Mouse (Mus musculus) bone marrow macrophage, adult 2 months (primary cell): Measurements from ENCODE around the gene Mthfr. TPM values are rescaled to one million over a fixed set of nuclear protein-coding genes. Genes with fewer than 3 reads are reported as not detected.

Experiments used
- H3K27ac ChIP-seq: 2 replicates; pipeline ENCODE4 v1.5.1; 2012; ENCODE audit warnings: low read depth, low read length; ENCODE audit not compliant: insufficient read depth
- H3K4me1 ChIP-seq: 2 replicates; pipeline ENCODE4 v1.6.1; 2012; ENCODE audit warnings: low read length; ENCODE audit not compliant: control insufficient read depth, insufficient read depth
- H3K4me3 ChIP-seq: 2 replicates; pipeline ENCODE4 v1.5.1; 2012; ENCODE audit warnings: mild to moderate bottlenecking, low read length, moderate library complexity; ENCODE audit not compliant: insufficient read depth
- CTCF ChIP-seq: IDR thresholded peaks from 2 replicates; pipeline ENCODE4 v1.5.1; 2012; ENCODE audit warnings: low read depth, mild to moderate bottlenecking, low read length, moderate library complexity
- POLR2A ChIP-seq: IDR thresholded peaks from 2 replicates; pipeline ENCODE4 v1.6.1; 2012; ENCODE audit warnings: mild to moderate bottlenecking, low read depth, low read length, borderline replicate concordance
- polyA plus RNA-seq: library from polyadenylated mRNA; stranded (reverse); fragments of >200 nt; gene quantifications from 2 replicates; pipeline ENCODE4 v1.2.4, GENCODE M21; 2012; ENCODE audit not compliant: missing spikeins, insufficient read depth, insufficient read length

The Mthfr gene
- polyA plus RNA-seq, 1 experiment, result 59.0 TPM

GRCm38 (mm10) chr4:148101801-148102527 lies 63.1 kb downstream of the Mthfr start:
- H3K27ac ChIP-seq, result no peak overlapping the region
- H3K4me1 ChIP-seq, result no peaks in the 10 kb centered on the region
- no peak for TF ChIP-seq CTCF
- no peak for TF ChIP-seq POLR2A
- H3K4me3 ChIP-seq, result 0 out of 2 replicates have a peak overlapping the region, but pooled peaks have one; percentile 4

GRCm38 (mm10) chr4:148104146-148104545 lies 65.3 kb downstream of the Mthfr start:
- Histone ChIP-seq H3K4me1 (no peaks in the 10 kb centered on the region), H3K27ac (no peak overlapping the region), H3K4me3 (no peak overlapping the region)
- TF ChIP-seq CTCF (no peak), POLR2A (no peak)

- Histone ChIP-seq H3K4me3 (no peak overlapping the region), H3K4me1 (no peaks in the 10 kb centered on the region), H3K27ac (no peak overlapping the region)
- TF ChIP-seq POLR2A (no peak), CTCF (no peak)
Measured at GRCm38 (mm10) chr4:148107621-148108291, 68.9 kb downstream of the Mthfr start.

GRCm38 (mm10) chr4:148108565-148109100 lies 69.8 kb downstream of the Mthfr start:
- H3K4me1 ChIP-seq, result no peaks in the 10 kb centered on the region
- TF ChIP-seq CTCF, result no peak
- TF ChIP-seq POLR2A, result no peak

More at GRCm38 (mm10) chr4:148108565-148109100, 69.8 kb downstream of the Mthfr start:
- Histone ChIP-seq H3K27ac (no peak overlapping the region), H3K4me3 (no peak overlapping the region)

Other genes with a start within 250 kb of the Mthfr start
- 34.6 and 38.2 TPM in 2 replicates for gene Zfp984, start 229.3 kb upstream of the Mthfr start, polyA plus RNA-seq
- gene Zfp933, start 190.7 kb upstream of the Mthfr start, polyA plus RNA-seq, result 8.9 and 13.4 TPM in 2 replicates
- 37.6 and 37.7 TPM in 2 replicates for gene Miip, start 170.3 kb upstream of the Mthfr start, polyA plus RNA-seq
- gene Fv1, start 170.1 kb upstream of the Mthfr start, polyA plus RNA-seq, result 2.2 and 2.9 TPM in 2 replicates
- gene Mfn2, start 134.4 kb upstream of the Mthfr start, polyA plus RNA-seq, result 21.6 and 25.6 TPM in 2 replicates
- gene Plod1, start 102.3 kb upstream of the Mthfr start, polyA plus RNA-seq, result 95.3 and 101 TPM in 2 replicates
- 57.5 and 59.0 TPM in 2 replicates for gene 2510039O18Rik, start 98.2 kb upstream of the Mthfr start, polyA plus RNA-seq
- not detected in 2 replicates for gene Nppb, start 53.3 kb upstream of the Mthfr start, polyA plus RNA-seq
- not detected in 2 replicates for gene Nppa, start 38.4 kb upstream of the Mthfr start, polyA plus RNA-seq
- gene Clcn6, start 256 bp upstream of the Mthfr start, polyA plus RNA-seq, result 8.2 and 9.0 TPM in 2 replicates
- 34.0 and 34.7 TPM in 2 replicates for gene Agtrap, start 49.0 kb downstream of the Mthfr start, polyA plus RNA-seq
- gene Mad2l2, start 91.3 kb downstream of the Mthfr start, polyA plus RNA-seq, result 30.5 and 30.6 TPM in 2 replicates
- gene Draxin, start 91.6 kb downstream of the Mthfr start, polyA plus RNA-seq, result 0.20 TPM in 1 of 2 replicates, not detected in the other
- 34.9 and 37.8 TPM in 2 replicates for gene Fbxo6, start 113.1 kb downstream of the Mthfr start, polyA plus RNA-seq
- gene Fbxo44, start 121.4 kb downstream of the Mthfr start, polyA plus RNA-seq, result 5.9 and 8.3 TPM in 2 replicates
- gene Fbxo2, start 121.5 kb downstream of the Mthfr start, polyA plus RNA-seq, result 0.43 TPM in 1 of 2 replicates, not detected in the other
- gene Disp3, start 248.9 kb downstream of the Mthfr start, polyA plus RNA-seq, result not detected in 2 replicates